Mouse (Mus musculus) ovary, postnatal 14 days (tissue): ENCODE data around the gene Mmp13.
"Not testable (repeated sequence)": the region's sequence is repeated elsewhere in the genome, so short reads cannot be mapped to it uniquely, and the experiment has no call there.

Experiments
- DNase-seq: peaks from one replicate; pipeline ENCODE4 v3.0.0; 2022; ENCODE audit warnings: low spot score

Gene Mmp13

GRCm38 (mm10) chr9:7272214-7272613, at the start of gene Mmp13:
TSS of gene Mmp13 (plus strand) at chr9:7272514.
- no peak for DNase-seq

GRCm38 (mm10) chr9:7238619-7239018, 33.7 kb upstream of the Mmp13 start:
- DNase-seq, result no peak

- no peak for DNase-seq
Observed at GRCm38 (mm10) chr9:7239967-7240366, 32.3 kb upstream of the Mmp13 start.

GRCm38 (mm10) chr9:7252797-7253654, 19.3 kb upstream of the Mmp13 start:
- DNase-seq, result no peak

- no peak for DNase-seq
Observed at GRCm38 (mm10) chr9:7261667-7262066, 10.6 kb upstream of the Mmp13 start.

GRCm38 (mm10) chr9:7270071-7270470, 2.2 kb upstream of the Mmp13 start:
- DNase-seq, result no peak

GRCm38 (mm10) chr9:7282565-7283302, 10.4 kb downstream of the Mmp13 start:
- DNase-seq, result no peak

GRCm38 (mm10) chr9:7283303-7283684, 11.0 kb downstream of the Mmp13 start:
- DNase-seq, result not testable (repeated sequence)

- DNase-seq, result no peak
Observed at GRCm38 (mm10) chr9:7289501-7289900, 17.2 kb downstream of the Mmp13 start.

- DNase-seq, result no peak
Observed at GRCm38 (mm10) chr9:7289901-7290300, 17.6 kb downstream of the Mmp13 start.

GRCm38 (mm10) chr9:7292132-7292531, 19.8 kb downstream of the Mmp13 start:
- no peak for DNase-seq

GRCm38 (mm10) chr9:7331847-7332246, 59.5 kb downstream of the Mmp13 start:
- no peak for DNase-seq
